Mouse (Mus musculus) lung, postnatal 0 days (tissue): ENCODE measurements around the gene Adap2.

ENCODE experiments used
- CTCF ChIP-seq: IDR thresholded peaks from 2 replicates; pipeline ENCODE4 v1.5.1; 2016; ENCODE audit warnings: antibody characterized with exemption, mild to moderate bottlenecking
- EP300 ChIP-seq: IDR thresholded peaks from 2 replicates; pipeline ENCODE4 v1.6.1; 2016; ENCODE audit warnings: antibody characterized with exemption, mild to moderate bottlenecking, control low read depth

DNA sequence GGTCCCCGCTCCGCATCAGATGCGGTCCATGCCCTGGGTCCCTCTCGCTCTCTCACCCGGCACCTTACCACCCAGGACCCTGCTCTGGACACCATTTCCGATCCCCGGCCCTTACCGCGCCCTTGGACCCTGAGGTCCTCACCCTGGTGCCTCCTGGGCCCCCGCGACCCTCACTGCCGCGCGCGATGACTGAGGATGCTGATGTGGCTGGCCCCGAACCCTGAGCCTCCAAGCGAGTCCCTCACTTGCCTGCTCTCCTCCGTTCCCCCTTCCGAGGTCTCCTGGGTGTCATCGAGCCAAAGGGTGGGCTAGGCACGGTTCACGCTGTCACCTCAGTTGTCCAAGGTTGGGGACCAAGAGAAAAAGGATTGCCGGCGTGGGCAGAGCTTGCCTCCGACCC, 596 bp downstream of the Adap2 start:
- TF ChIP-seq CTCF (no peak), EP300 (no peak)
